Mouse (Mus musculus): ENCODE measurements around the gene Ccr6.

GRCm38 (mm10) chr17:8206691-8207090 is 29.2 kb upstream of the Ccr6 start:
- TF ChIP-seq POLR2A (IDR thresholded peaks at IDR 0.05; ENCODE audit: borderline replicate concordance, extremely low read depth, low read depth, low read length) (no peak), CTCF (IDR thresholded peaks at IDR 0.05; ENCODE audit: insufficient read depth, low read length) (no peak)
